In the genomic region with DNA sequence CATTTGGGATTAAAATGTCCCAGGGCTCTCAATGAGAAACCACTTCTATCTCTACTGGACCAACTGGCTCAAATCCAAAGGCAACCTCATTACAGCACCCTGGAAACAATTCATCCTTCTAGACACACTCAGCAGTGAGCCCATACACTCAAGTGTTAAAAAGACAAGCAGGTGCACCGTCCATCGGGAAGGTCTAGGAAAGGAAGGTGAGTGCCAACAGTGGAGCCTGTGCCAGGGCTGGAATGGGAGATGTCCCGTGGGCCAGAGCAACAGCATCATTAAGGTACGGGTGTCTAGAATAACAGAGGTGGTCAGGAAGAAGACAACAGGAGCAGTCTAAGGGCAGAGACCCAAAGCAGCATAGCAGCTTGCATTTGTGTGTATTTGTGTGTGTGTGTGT, we compare ENCODE assay signal across 27 mouse cellular contexts.
DNase-seq lines count a peak whose midpoint lies in the region; ATAC-seq lines count a peak whose summit lies in the region.
"Had no signal": no experiment of that assay in that cellular context is flagged by ENCODE, and none has a peak within 500 bp of the region (broad histone marks: within the 10 kb centered on the region; RNA-seq: fewer than 3 reads in every experiment).

No protein-coding gene starts in this region.

- no peak overlapping the region for H3K9ac ChIP-seq in forebrain, embryonic 16.5 days (replicated peaks; ENCODE audit: low read depth, low read length)
- no peak overlapping the region for H3K9ac ChIP-seq in forebrain, embryonic 13.5 days
- H3K9ac ChIP-seq in heart, embryonic 11.5 days (ENCODE audit: low read depth, low read length): no peak overlapping the region
- H3K9ac ChIP-seq: embryonic facial prominence, embryonic 12.5 days; heart, embryonic 13.5 days; hindbrain, embryonic 14.5 days; limb, embryonic 12.5 days; liver, embryonic 15.5 days; lung, embryonic 14.5 days; neural tube, embryonic 13.5 days had no signal

- no peak overlapping the region for H3K4me3 ChIP-seq in forebrain, embryonic 16.5 days (replicated peaks; ENCODE audit: low read length)
- no peak overlapping the region for H3K4me3 ChIP-seq in forebrain, embryonic 13.5 days
- H3K4me3 ChIP-seq in heart, embryonic 11.5 days (ENCODE audit: low read depth, low read length): no peak overlapping the region
- H3K4me3 ChIP-seq: embryonic facial prominence, embryonic 12.5 days; heart, adult 2 months; heart, embryonic 13.5 days; limb, embryonic 12.5 days; liver, embryonic 15.5 days; neural tube, embryonic 13.5 days had no signal

- H3K27me3 ChIP-seq in forebrain, embryonic 16.5 days (replicated peaks; ENCODE audit: control insufficient read depth, insufficient read depth, low read length): no peaks in the 10 kb centered on the region
- H3K27me3 ChIP-seq in forebrain, embryonic 13.5 days: no peaks in the 10 kb centered on the region
- H3K27me3 ChIP-seq in heart, embryonic 11.5 days (ENCODE audit: control insufficient read depth, insufficient read depth, low read length): no peaks in the 10 kb centered on the region
- H3K27me3 ChIP-seq: embryonic facial prominence, embryonic 12.5 days; heart, embryonic 13.5 days; limb, embryonic 12.5 days; liver, embryonic 15.5 days; neural tube, embryonic 13.5 days had no signal

- DNase-seq in cerebellum, adult 11 months: peak; percentile 33
- peak; percentile 29 for DNase-seq in cerebellum, adult 8-10 months
- peak; percentile 58 to 76 for DNase-seq in cerebellum, postnatal 25 days
- DNase-seq: adrenal gland, postnatal 14 days; embryo, embryonic 11 days; heart, adult 2 months; heart, postnatal 10 days; kidney, adult 11 months; kidney, postnatal 14 days; lung, embryonic 14.5 days; lung, postnatal 14 days; thymus, adult 18-20 months; thymus, postnatal 25 days had no signal

- no peak overlapping the region for H3K27ac ChIP-seq in forebrain, embryonic 16.5 days (ENCODE audit: low read length)
- H3K27ac ChIP-seq in forebrain, embryonic 13.5 days: no peak overlapping the region
- H3K27ac ChIP-seq in heart, embryonic 11.5 days (ENCODE audit: low read depth, low read length): no peak overlapping the region
- H3K27ac ChIP-seq: embryonic facial prominence, embryonic 12.5 days; heart, adult 2 months; heart, embryonic 13.5 days; hindbrain, embryonic 14.5 days; limb, embryonic 12.5 days; liver, embryonic 15.5 days; stomach, postnatal 0 days had no signal

- H3K36me3 ChIP-seq in forebrain, embryonic 16.5 days (ENCODE audit: control insufficient read depth, insufficient read depth): no peaks in the 10 kb centered on the region
- H3K36me3 ChIP-seq in forebrain, embryonic 13.5 days (ENCODE audit: poor library complexity, severe bottlenecking): peaks cover 9% of the 10 kb centered on the region; the same call in 1 of the 2 replicates
- H3K36me3 ChIP-seq in heart, embryonic 11.5 days (ENCODE audit: control insufficient read depth, insufficient read depth, low read length): no peaks in the 10 kb centered on the region; the same call in 1 of the 2 replicates

- H3K9me3 ChIP-seq in forebrain, embryonic 16.5 days (ENCODE audit: control insufficient read depth, low read length): no peaks in the 10 kb centered on the region
- 0 out of 2 replicates have a peak, but pooled peaks cover 4% of the 10 kb centered on the region for H3K9me3 ChIP-seq in forebrain, embryonic 13.5 days (replicated peaks)
- no peaks in the 10 kb centered on the region for H3K9me3 ChIP-seq in heart, embryonic 11.5 days (replicated peaks; ENCODE audit: control insufficient read depth, low read length)
- H3K9me3 ChIP-seq: embryonic facial prominence, embryonic 12.5 days; heart, embryonic 13.5 days; limb, embryonic 12.5 days; liver, embryonic 15.5 days; neural tube, embryonic 13.5 days had no signal

- H3K4me1 ChIP-seq in forebrain, embryonic 16.5 days (replicated peaks; ENCODE audit: control insufficient read depth, insufficient read depth, low read length): peaks cover 5% of the 10 kb centered on the region
- H3K4me1 ChIP-seq in forebrain, embryonic 13.5 days: peaks cover 11% of the 10 kb centered on the region
- H3K4me1 ChIP-seq in heart, embryonic 11.5 days (ENCODE audit: control insufficient read depth, insufficient read depth, low read length): no peaks in the 10 kb centered on the region; the same call in none of the 2 replicates
- H3K4me1 ChIP-seq: embryonic facial prominence, embryonic 12.5 days; liver, embryonic 15.5 days had no signal

- WGBS in forebrain, embryonic 16.5 days: 43% methylated on average over 4 of the region's 4 CpGs
- 45% methylated on average over 4 of the region's 4 CpGs for WGBS in forebrain, embryonic 13.5 days
- WGBS in heart, embryonic 11.5 days (ENCODE audit: insufficient replicate concordance): 85% methylated on average over 4 of the region's 4 CpGs

- H3K4me2 ChIP-seq in forebrain, embryonic 16.5 days (ENCODE audit: low read length): no peak overlapping the region
- H3K4me2 ChIP-seq in forebrain, embryonic 13.5 days: no peak overlapping the region
- no peak overlapping the region for H3K4me2 ChIP-seq in heart, embryonic 11.5 days
- H3K4me2 ChIP-seq: embryonic facial prominence, embryonic 12.5 days; heart, embryonic 13.5 days; hindbrain, embryonic 14.5 days; limb, embryonic 12.5 days; liver, embryonic 15.5 days; lung, embryonic 14.5 days; midbrain, embryonic 11.5 days; neural tube, embryonic 13.5 days had no signal

- 0 out of 2 replicates have a peak, but pooled peaks have one; percentile 28 for ATAC-seq in forebrain, embryonic 16.5 days
- no peak for ATAC-seq in forebrain, embryonic 13.5 days
- no peak for ATAC-seq in monocyte, adult 5-6 weeks (replicated peaks; ENCODE audit: insufficient number of reproducible peaks, low FRiP score, low TSS enrichment, poor library complexity, severe bottlenecking)
- ATAC-seq in heart, embryonic 11.5 days (replicated peaks; ENCODE audit: insufficient number of reproducible peaks, low FRiP score, low TSS enrichment): no peak
- ATAC-seq: CD4-positive, CD25-positive, alpha-beta regulatory T cell, adult 4 months; inflammation-experienced regulatory T-cells, adult 6 months had no signal
